Mouse (Mus musculus): ENCODE results near the gene Mpp3.

- TF ChIP-seq CTCF (IDR thresholded peaks at IDR 0.05; ENCODE audit: low read depth, low read length) (no peak), POLR2A (IDR thresholded peaks at IDR 0.05; ENCODE audit: insufficient read depth, low read length) (no peak), EP300 (IDR thresholded peaks at IDR 0.05; ENCODE audit: insufficient read depth, low read depth, low read length) (no peak)
Observed at GRCm38 (mm10) chr11:102039487-102040137, 11.4 kb upstream of the Mpp3 start.
